Mouse (Mus musculus) adrenal gland, postnatal 25 days (tissue): ENCODE measurements at regions not wholly inside any gene's neighbourhood (a gene's known extent, or its start where the extent isn't known, plus 50 kb on each side); places are given as distances from the start of the nearest gene placed in this dataset.

Source experiments
- DNase-seq: peaks from one replicate; pipeline ENCODE4 v3.0.0; 2021; ENCODE audit warnings: mixed read lengths

DNA sequence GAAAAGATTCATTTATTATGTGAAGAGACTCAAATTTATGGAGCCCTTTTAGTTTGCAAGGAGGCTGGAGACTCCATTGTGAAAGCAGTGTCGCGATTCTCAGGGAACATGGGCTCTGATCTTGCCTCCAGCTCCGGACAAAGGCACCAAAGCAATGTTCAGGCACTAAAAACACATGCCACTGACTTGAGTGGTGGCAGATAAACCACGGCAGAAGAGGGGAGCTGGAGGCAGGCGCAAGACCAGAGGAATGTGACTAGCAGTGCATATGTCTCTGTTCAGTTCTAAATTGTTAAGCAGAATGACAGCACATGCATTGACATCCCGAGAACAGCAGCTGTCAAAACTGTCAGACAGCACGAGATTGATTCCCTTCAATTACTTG lies 98.5 kb upstream of the Trp63 start:
- DNase-seq, result no peak

- DNase-seq, result no peak
Measured at GRCm38 (mm10) chr16:25585953-25586352, 97.6 kb upstream of the Trp63 start.

GRCm38 (mm10) chr16:25587879-25588347 lies 95.7 kb upstream of the Trp63 start:
- no peak for DNase-seq

DNA sequence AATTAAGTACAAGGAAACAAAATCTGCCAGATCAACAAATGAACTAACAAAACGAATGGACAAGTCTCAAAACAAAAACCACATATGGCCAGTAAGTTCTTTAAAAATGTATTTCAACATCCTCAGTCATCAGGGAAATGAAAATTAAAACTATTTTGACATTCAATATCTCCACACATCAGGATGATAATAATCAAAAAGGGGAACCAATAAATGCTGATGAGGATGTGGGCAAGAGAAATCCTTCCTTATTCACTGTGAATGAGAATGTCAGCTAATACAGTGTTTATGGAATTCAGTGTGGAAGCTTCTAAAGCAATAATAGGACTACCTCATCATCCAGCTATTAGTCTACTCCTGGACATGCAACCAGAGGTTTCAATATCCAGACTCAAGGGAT lies 86.1 kb upstream of the Trp63 start:
- DNase-seq, result no peak

GRCm38 (mm10) chr16:25603121-25603520 lies 80.4 kb upstream of the Trp63 start:
- no peak for DNase-seq

GRCm38 (mm10) chr16:25615229-25615628 lies 68.3 kb upstream of the Trp63 start:
- no peak for DNase-seq

DNA sequence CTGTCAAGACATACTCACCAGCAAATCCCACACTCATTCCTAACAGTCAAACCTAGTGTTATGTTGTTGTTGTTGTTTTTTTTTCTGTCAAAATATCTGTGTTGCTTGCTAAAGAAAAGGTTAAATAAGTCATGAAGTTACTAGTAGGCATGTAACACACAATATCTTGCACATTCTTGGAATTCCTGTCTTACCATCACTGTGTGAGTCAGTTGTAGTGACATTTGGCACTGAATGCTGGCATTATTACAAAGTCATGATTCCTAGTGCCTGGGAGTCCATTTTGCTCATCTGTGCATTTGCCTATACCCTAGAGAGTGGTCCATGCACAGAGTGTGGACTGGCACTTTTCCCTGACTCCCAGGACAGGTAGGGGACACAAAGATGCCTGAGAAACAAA lies 67.9 kb upstream of the Trp63 start:
- DNase-seq, result no peak

DNA sequence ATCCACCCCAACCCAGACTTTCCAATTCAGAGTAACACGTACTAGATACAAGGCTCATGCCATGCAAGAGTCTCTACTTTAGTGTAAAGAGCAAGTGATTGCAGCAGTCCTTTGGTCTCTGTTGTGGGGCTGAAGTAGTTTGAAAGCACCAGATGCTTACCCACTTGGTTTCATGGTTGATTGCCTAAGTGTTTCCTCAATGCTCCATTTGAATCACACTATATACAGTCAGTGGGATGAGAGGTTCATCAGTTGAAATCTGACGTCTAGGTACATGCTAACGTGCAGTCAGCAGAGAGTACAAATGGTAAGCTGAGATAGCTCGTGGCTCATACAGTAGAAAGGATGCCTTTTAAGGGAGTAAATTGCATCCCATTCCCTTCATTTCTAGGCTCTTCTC lies 64.7 kb upstream of the Trp63 start:
- DNase-seq, result no peak

GRCm38 (mm10) chr16:25622651-25623050 lies 60.9 kb upstream of the Trp63 start:
- DNase-seq, result no peak

- DNase-seq, result no peak
Measured at GRCm38 (mm10) chr16:25623986-25624623, 59.5 kb upstream of the Trp63 start.

DNA sequence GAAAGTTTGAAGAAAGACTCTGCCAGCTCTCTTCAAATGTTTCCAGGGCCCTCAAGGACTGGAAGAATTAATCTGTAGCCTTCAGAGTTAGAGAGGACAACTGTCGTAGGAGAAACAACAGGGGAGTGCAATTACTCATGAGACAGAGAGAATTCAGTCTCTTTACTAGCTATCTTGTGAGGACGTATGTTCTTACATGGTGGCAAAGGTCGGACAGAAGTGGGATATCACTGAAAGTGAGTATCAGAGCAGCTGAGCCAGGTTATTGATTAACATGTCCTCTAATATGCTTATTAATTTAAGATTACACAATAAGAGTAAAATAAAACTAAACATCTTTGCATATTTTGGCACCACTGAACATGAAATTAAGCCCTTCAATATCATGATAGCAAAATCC lies 53.8 kb upstream of the Trp63 start:
- no peak for DNase-seq

DNA sequence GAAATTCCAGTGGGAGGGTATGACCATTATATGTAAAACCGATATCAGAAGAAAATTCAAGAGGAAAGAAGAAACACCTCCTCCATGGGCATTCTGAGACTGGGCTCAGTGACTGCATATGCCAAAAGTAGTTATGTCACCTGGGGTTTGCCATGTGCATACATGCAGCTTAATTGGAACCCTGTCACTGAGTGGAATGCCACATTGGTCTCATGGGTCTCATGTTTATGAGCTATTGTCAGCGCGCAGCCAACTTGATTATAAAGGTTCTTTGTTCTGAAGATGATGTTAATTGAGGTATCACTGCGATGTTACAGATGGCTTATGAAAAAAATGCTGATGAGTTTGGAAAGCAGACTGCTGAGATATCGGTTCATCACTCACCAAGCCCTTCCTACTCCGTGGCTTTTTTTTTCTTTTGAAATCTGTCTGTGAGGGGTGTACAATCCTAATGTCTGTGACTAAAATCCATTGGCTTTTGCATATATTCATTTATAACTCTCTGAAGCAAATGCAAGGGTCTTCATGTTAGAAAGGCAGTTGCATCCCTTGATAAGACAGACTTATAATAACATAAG lies 52.3 kb upstream of the Trp63 start:
- DNase-seq, result no peak
